Mouse (Mus musculus) CH12.LX (cell line): ENCODE results near the gene Lhx2. TPM values are rescaled to one million over a fixed set of nuclear protein-coding genes. Genes with fewer than 3 reads are reported as not detected.

ENCODE experiments used
- DNase-seq: peaks from one replicate; pipeline ENCODE4 v3.0.0-alpha.2; 2013; ENCODE audit errors: extremely low read depth
- H3K27ac ChIP-seq: 2 replicates; pipeline ENCODE4 v1.5.1; 2012; ENCODE audit warnings: low read depth, mild to moderate bottlenecking, control low read depth, moderate library complexity; ENCODE audit not compliant: insufficient read depth
- H3K27me3 ChIP-seq: replicated peaks from 2 replicates; pipeline ENCODE3; 2012; ENCODE audit warnings: inconsistent platforms
- H3K36me3 ChIP-seq, 2 experiments: replicated peaks in 1 of 2; 2 replicates each; pipeline versions ENCODE3 to v1.6.1; 2012; ENCODE audit warnings: inconsistent platforms in 1 of 2, low read length in 1 of 2, mild to moderate bottlenecking in 1 of 2, mixed read lengths in 1 of 2, moderate library complexity in 1 of 2; ENCODE audit not compliant: control insufficient read depth in 1 of 2, insufficient read depth in 1 of 2
- H3K4me1 ChIP-seq, 2 experiments: 2 replicates each; pipeline ENCODE4 v1.6.1; 2012; ENCODE audit warnings: inconsistent platforms in 1 of 2, moderate library complexity in 1 of 2; ENCODE audit not compliant: insufficient read depth in 2 of 2, control insufficient read depth in 1 of 2
- H3K4me2 ChIP-seq: 2 replicates; pipeline ENCODE4 v1.6.1; 2012; ENCODE audit warnings: low read depth, mild to moderate bottlenecking, control low read depth; ENCODE audit not compliant: poor library complexity, insufficient read depth, severe bottlenecking
- H3K4me3 ChIP-seq, 3 experiments: fragments of 150-350 bp in 1 of 3; sonication (generic) in 1 of 3; replicated peaks in 1 of 3; 2 replicates each; pipeline versions ENCODE3 to v1.5.1; 2011 to 2012; ENCODE audit warnings: low read depth in 2 of 3, low read length in 2 of 3, mild to moderate bottlenecking in 2 of 3, moderate library complexity in 2 of 3, control low read depth in 1 of 3, improper control_type of control experiment in 1 of 3, inconsistent platforms in 1 of 3, mixed read lengths in 1 of 3; ENCODE audit not compliant: poor library complexity in 1 of 3
- H3K79me2 ChIP-seq: replicated peaks from 2 replicates; pipeline ENCODE4 v1.6.1; 2012; ENCODE audit warnings: mild to moderate bottlenecking, moderate library complexity; ENCODE audit not compliant: control insufficient read depth, poor library complexity, insufficient read depth, severe bottlenecking; ENCODE audit errors: extremely low read depth
- H3K9ac ChIP-seq: 2 replicates; pipeline ENCODE4 v1.6.1; 2012; ENCODE audit warnings: low read depth, mild to moderate bottlenecking, control low read depth, moderate library complexity; ENCODE audit not compliant: insufficient read depth
- H3K9me3 ChIP-seq: replicated peaks from 2 replicates; pipeline ENCODE3; 2012; ENCODE audit warnings: low read length, inconsistent platforms, mixed read lengths
- BHLHE40 ChIP-seq: IDR thresholded peaks from 2 replicates; pipeline ENCODE4 v1.6.1; 2011; ENCODE audit warnings: mild to moderate bottlenecking, low read depth, low read length, improper control_type of control experiment
- CHD1 ChIP-seq: IDR thresholded peaks from 2 replicates; pipeline ENCODE4 v1.6.1; 2012; ENCODE audit warnings: low read depth, low read length, improper control_type of control experiment, inconsistent platforms
- CHD2 ChIP-seq: IDR thresholded peaks from 2 replicates; pipeline ENCODE4 v1.6.1; 2011; ENCODE audit warnings: low read length, improper control_type of control experiment
- E2F4 ChIP-seq: IDR thresholded peaks from 2 replicates; pipeline ENCODE4 v1.6.1; 2011; ENCODE audit warnings: low read depth, low read length, improper control_type of control experiment; ENCODE audit not compliant: insufficient replicate concordance
- ELF1 ChIP-seq: IDR thresholded peaks from 2 replicates; pipeline ENCODE4 v1.6.1; 2014; ENCODE audit warnings: low read depth, mild to moderate bottlenecking, inconsistent platforms, low read length, improper control_type of control experiment
- EP300 ChIP-seq: IDR thresholded peaks from 2 replicates; pipeline ENCODE4 v1.6.1; 2011; ENCODE audit warnings: low read length, improper control_type of control experiment
- GABPA ChIP-seq: IDR thresholded peaks from 2 replicates; pipeline ENCODE4 v1.6.1; 2012; ENCODE audit warnings: low read depth, low read length, improper control_type of control experiment, inconsistent platforms; ENCODE audit not compliant: insufficient replicate concordance
- HCFC1 ChIP-seq: IDR thresholded peaks from 2 replicates; pipeline ENCODE4 v1.6.1; 2012; ENCODE audit warnings: low read depth, mild to moderate bottlenecking, inconsistent platforms, low read length, improper control_type of control experiment
- IRF4 ChIP-seq: IDR thresholded peaks from 2 replicates; pipeline ENCODE4 v1.6.1; 2014; ENCODE audit warnings: low read depth, mild to moderate bottlenecking, inconsistent platforms, low read length, improper control_type of control experiment
- JUN ChIP-seq: IDR thresholded peaks from 2 replicates; pipeline ENCODE4 v1.6.1; 2011; ENCODE audit warnings: low read depth, mild to moderate bottlenecking, low read length, improper control_type of control experiment, moderate library complexity; ENCODE audit not compliant: insufficient read depth
- JUND ChIP-seq: conservative IDR thresholded peaks from 2 replicates; pipeline ENCODE4 v1.6.1; 2011; ENCODE audit warnings: low read depth, low read length, improper control_type of control experiment
- MAZ ChIP-seq: IDR thresholded peaks from 2 replicates; pipeline ENCODE4 v1.6.1; 2012; ENCODE audit warnings: low read depth, mild to moderate bottlenecking, inconsistent platforms, low read length, improper control_type of control experiment, moderate library complexity
- MEF2A ChIP-seq: IDR thresholded peaks from 2 replicates; pipeline ENCODE4 v1.6.1; 2014; ENCODE audit warnings: low read depth, mild to moderate bottlenecking, inconsistent platforms, low read length, improper control_type of control experiment, borderline replicate concordance
- NELFE ChIP-seq: IDR thresholded peaks from 2 replicates; pipeline ENCODE4 v1.6.1; 2011; ENCODE audit warnings: low read depth, low read length, improper control_type of control experiment
- POLR2A ChIP-seq: IDR thresholded peaks from 2 replicates; pipeline ENCODE4 v1.6.1; 2011; ENCODE audit warnings: low read depth, mild to moderate bottlenecking, improper control_type of control experiment, low read length
- TBP ChIP-seq: conservative IDR thresholded peaks from 2 replicates; pipeline ENCODE4 v1.6.1; 2011; ENCODE audit warnings: low read depth, low read length, improper control_type of control experiment
- USF1 ChIP-seq: IDR thresholded peaks from 2 replicates; pipeline ENCODE4 v1.6.1; 2014; ENCODE audit warnings: low read depth, mild to moderate bottlenecking, inconsistent platforms, low read length, improper control_type of control experiment
- ZC3H11A ChIP-seq: IDR thresholded peaks from 2 replicates; pipeline ENCODE4 v1.6.1; 2012; ENCODE audit warnings: low read depth, mild to moderate bottlenecking, inconsistent platforms, low read length, improper control_type of control experiment
- ZKSCAN1 ChIP-seq: IDR thresholded peaks from 2 replicates; pipeline ENCODE4 v1.6.1; 2012; ENCODE audit warnings: low read depth, inconsistent platforms, low read length, improper control_type of control experiment, borderline replicate concordance
- ZNF384 ChIP-seq: IDR thresholded peaks from 2 replicates; pipeline ENCODE4 v1.6.1; 2012; ENCODE audit warnings: low read depth, low read length, improper control_type of control experiment, inconsistent platforms
- dilution Hi-C: fragments of 300-500 bp; cut with MboI; formaldehyde crosslinking; loops from 2 replicates; pipeline ENCODE4 v1.14.3; 2020; ENCODE audit warnings: low sequenced_read_pairs; ENCODE audit not compliant: extremely low pct_unique_long_range_greater_than_20kb, extremely low pct_ligation_motif_present
- in situ Hi-C: fragments of 300-500 bp; cut with MboI; formaldehyde crosslinking; loops from 3 replicates; pipeline ENCODE4 v1.14.3; 2019; ENCODE audit warnings: low sequenced_read_pairs, low pct_ligation_motif_present, low pct_unique_long_range_greater_than_20kb, mixed read lengths
- polyA plus RNA-seq: library from polyadenylated mRNA; unstranded; fragments of >175 nt; gene quantifications from 2 replicates; pipeline ENCODE4 v1.2.1, GENCODE M21; 2012; ENCODE audit warnings: low read depth; ENCODE audit not compliant: insufficient read length
- total RNA-seq, 2 experiments: library from RNA; depleted of rRNA; stranded (reverse); fragments of 300-350 nt in 1 of 2; fragments of >200 nt in 1 of 2; gene quantifications; 2 replicates each; pipeline ENCODE4 v1.2.3; 2012 to 2014

Lhx2 gene
- total and polyA plus RNA-seq, 3 experiments = 0.24 to 0.47 (median 0.34) TPM

GRCm38 (mm10) chr2:38323380-38323779 lies 15.7 kb upstream of the Lhx2 start:
- no peaks in the 10 kb centered on the region for H3K79me2 ChIP-seq
- peaks cover 7 to 8% of the 10 kb centered on the region in 2 experiments for H3K4me1 ChIP-seq
- no peak overlapping the region for H3K4me3 ChIP-seq
- H3K27ac ChIP-seq = no peak overlapping the region
- TF ChIP-seq ELF1 = no peak
- no peak for TF ChIP-seq CHD1
- TF ChIP-seq, all 38 proteins: peak for 0
- dilution Hi-C loops = no loop called here
- in situ Hi-C loops = no loop called here
- Histone ChIP-seq H3K27me3 (peaks cover 4% of the 10 kb centered on the region), H3K4me2 (no peak overlapping the region), H3K9me3 (no peaks in the 10 kb centered on the region), H3K9ac (no peak overlapping the region), H3K36me3 (no peaks in the 10 kb centered on the region)
- DNase-seq = no peak

- Histone ChIP-seq H3K36me3 (no peaks in the 10 kb centered on the region), H3K4me2 (no peak overlapping the region), H3K79me2 (no peaks in the 10 kb centered on the region), H3K27ac (no peak overlapping the region), H3K9me3 (no peaks in the 10 kb centered on the region), H3K4me1 (peaks cover 1 to 2% of the 10 kb centered on the region in 2 experiments; a peak in 1 of 4 replicates), H3K4me3 (no peak overlapping the region), H3K27me3 (peaks cover 4% of the 10 kb centered on the region), H3K9ac (no peak overlapping the region)
- in situ Hi-C loops = no loop called here
- no peak for TF ChIP-seq JUND
- TF ChIP-seq CHD1 = no peak
- no peak for TF ChIP-seq ZNF384
- TF ChIP-seq GABPA = no peak
- no peak for TF ChIP-seq HCFC1
- no peak for TF ChIP-seq JUN
- TF ChIP-seq CHD2 = no peak
- TF ChIP-seq EP300 = no peak
- no peak for DNase-seq
- dilution Hi-C loops = no loop called here
Measured at GRCm38 (mm10) chr2:38326671-38327070, 12.4 kb upstream of the Lhx2 start.

GRCm38 (mm10) chr2:38333586-38334119 lies 5.4 kb upstream of the Lhx2 start:
- in situ Hi-C loops = no loop called here

More at GRCm38 (mm10) chr2:38333586-38334119, 5.4 kb upstream of the Lhx2 start:
- Histone ChIP-seq H3K36me3 (no peaks in the 10 kb centered on the region), H3K4me3 (no peak overlapping the region), H3K27me3 (no peaks in the 10 kb centered on the region), H3K4me2 (no peak overlapping the region), H3K79me2 (no peaks in the 10 kb centered on the region), H3K27ac (no peak overlapping the region), H3K4me1 (peaks cover 21 to 55% of the 10 kb centered on the region in 2 experiments; a peak in 3 of 4 replicates), H3K9ac (no peak overlapping the region), H3K9me3 (no peaks in the 10 kb centered on the region)
- dilution Hi-C loops = no loop called here
- DNase-seq = no peak
- TF ChIP-seq TBP (no peak), EP300 (no peak), ELF1 (no peak), E2F4 (no peak), ZKSCAN1 (no peak), ZC3H11A (no peak), MAZ (no peak), IRF4 (no peak), POLR2A (no peak), ZNF384 (no peak), BHLHE40 (no peak), NELFE (no peak), MEF2A (no peak), USF1 (no peak)
